Mouse (Mus musculus) midbrain, postnatal 0 days (tissue): ENCODE data around the gene Srrd. TPM values are rescaled to one million over a fixed set of nuclear protein-coding genes. Genes with fewer than 3 reads are reported as not detected.

Experiments used
- ATAC-seq: fragments of 200-750 bp; cut with Nextera tagmentation; 2 replicates; pipeline ENCODE4 v1.8.0; 2017; ENCODE audit warnings: moderate number of reproducible peaks, mild to moderate bottlenecking, moderate TSS enrichment, moderate library complexity; ENCODE audit not compliant: low FRiP score
- DNase-seq: peaks from one replicate; pipeline ENCODE4 v3.0.0-alpha.2; 2015; ENCODE audit warnings: low spot score
- H3K27ac ChIP-seq: fragments of 300-500 bp; sonication (generic); 2 replicates; pipeline ENCODE4 v1.5.1; 2014; ENCODE audit warnings: low read depth, mild to moderate bottlenecking, low read length, mixed read lengths
- H3K27me3 ChIP-seq: fragments of 300-500 bp; sonication (generic); 2 replicates; pipeline ENCODE4 v1.6.1; 2014; ENCODE audit warnings: low read length, control low read depth, mixed read lengths; ENCODE audit not compliant: insufficient read depth
- H3K36me3 ChIP-seq: fragments of 300-500 bp; sonication (generic); 2 replicates; pipeline ENCODE4 v1.6.1; 2014; ENCODE audit warnings: low read length, control low read depth, mixed read lengths; ENCODE audit not compliant: insufficient read depth
- H3K4me1 ChIP-seq: fragments of 300-500 bp; sonication (generic); 2 replicates; pipeline ENCODE4 v1.6.1; 2014; ENCODE audit warnings: mild to moderate bottlenecking, control low read depth, antibody characterized with exemption, low read length, mixed read lengths; ENCODE audit not compliant: insufficient read depth
- H3K4me2 ChIP-seq: fragments of 300-500 bp; sonication (generic); 2 replicates; pipeline ENCODE4 v1.6.1; 2014; ENCODE audit warnings: low read depth, mild to moderate bottlenecking, low read length, mixed read lengths; ENCODE audit not compliant: poor library complexity, severe bottlenecking
- H3K4me3 ChIP-seq: fragments of 300-500 bp; sonication (generic); 2 replicates; pipeline ENCODE4 v1.5.1; 2014; ENCODE audit warnings: low read depth, mild to moderate bottlenecking, low read length, moderate library complexity
- H3K9ac ChIP-seq: fragments of 300-500 bp; sonication (generic); replicated peaks from 2 replicates; pipeline ENCODE4 v1.6.1; 2014; ENCODE audit warnings: mild to moderate bottlenecking, low read length, moderate library complexity, mixed read lengths; ENCODE audit not compliant: poor library complexity, severe bottlenecking
- H3K9me3 ChIP-seq: fragments of 300-500 bp; sonication (generic); 2 replicates; pipeline ENCODE4 v1.6.1; 2016; ENCODE audit warnings: low read length, control low read depth
- CTCF ChIP-seq: IDR thresholded peaks from 2 replicates; pipeline ENCODE4 v1.5.1; 2016; ENCODE audit warnings: antibody characterized with exemption, mild to moderate bottlenecking
- WGBS: fragments of 180-500 bp; shearing (Covaris S2); extraction: QIAGEN DNeasy Blood & Tissue Kit; methylation state at CpG from one replicate; pipeline ENCODE4 v1.1.7; 2014; 5-methylcytosine and 5-hydroxymethylcytosine counted together
- polyA plus RNA-seq: library from polyadenylated mRNA; unstranded; fragments of >200 nt; fragmentation: Nextera tagmentation; extraction: Ambion mirVana; gene quantifications from 2 replicates; pipeline ENCODE4 v1.2.1, GENCODE M21; 2015
- total RNA-seq: library from RNA; depleted of rRNA; stranded (reverse); fragments of >200 nt; gene quantifications from 2 replicates; pipeline ENCODE4 v1.2.3, GENCODE M21; 2014

Srrd gene
- total and polyA plus RNA-seq, 2 experiments from 2014 or later, result 49.0 to 60.5 TPM

DNA sequence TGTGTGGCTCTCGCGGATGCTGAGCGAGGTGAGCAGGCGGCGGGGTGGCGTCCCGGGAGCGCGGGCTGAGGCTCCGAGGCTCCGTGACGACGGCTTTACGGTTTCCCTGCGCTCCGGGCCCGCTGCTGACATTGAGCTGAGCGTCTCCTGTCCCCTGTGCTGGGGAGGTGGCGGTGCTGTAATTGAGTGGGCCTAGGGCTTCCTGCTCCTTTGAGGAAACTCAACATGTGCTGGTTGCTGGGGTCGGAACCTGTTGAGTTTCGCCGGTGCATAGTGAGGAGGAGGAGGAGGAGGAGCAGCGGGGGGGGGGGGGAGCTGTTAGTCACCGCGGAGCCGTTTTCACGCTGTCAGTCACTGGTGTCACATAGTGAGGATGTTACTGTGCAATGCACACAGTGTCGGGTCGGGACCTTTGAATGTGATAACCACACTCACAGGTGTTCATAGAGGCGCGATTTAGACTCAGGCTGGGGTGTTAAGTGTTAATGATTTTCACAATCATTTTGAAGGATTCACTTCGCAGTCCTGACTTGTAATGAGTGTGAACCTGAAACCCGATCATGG lies 16.3 kb downstream of the Srrd start:
- no peak for TF ChIP-seq CTCF
- H3K36me3 ChIP-seq, result peaks cover 30% of the 10 kb centered on the region
- WGBS, result 1% methylated on average over 31 of the region's 33 CpGs
- peak overlapping the region; percentile 73 for H3K4me3 ChIP-seq
- H3K27ac ChIP-seq, result peak overlapping the region; percentile 77
- ATAC-seq, result peak; percentile 60
- no peaks in the 10 kb centered on the region for H3K27me3 ChIP-seq
- H3K4me1 ChIP-seq, result peaks cover 5% of the 10 kb centered on the region; the same call in 1 of the 2 replicates
- DNase-seq, result no peak
- peak overlapping the region; percentile 74 for H3K9ac ChIP-seq
- no peaks in the 10 kb centered on the region for H3K9me3 ChIP-seq
- H3K4me2 ChIP-seq, result peak overlapping the region; percentile 88

DNA sequence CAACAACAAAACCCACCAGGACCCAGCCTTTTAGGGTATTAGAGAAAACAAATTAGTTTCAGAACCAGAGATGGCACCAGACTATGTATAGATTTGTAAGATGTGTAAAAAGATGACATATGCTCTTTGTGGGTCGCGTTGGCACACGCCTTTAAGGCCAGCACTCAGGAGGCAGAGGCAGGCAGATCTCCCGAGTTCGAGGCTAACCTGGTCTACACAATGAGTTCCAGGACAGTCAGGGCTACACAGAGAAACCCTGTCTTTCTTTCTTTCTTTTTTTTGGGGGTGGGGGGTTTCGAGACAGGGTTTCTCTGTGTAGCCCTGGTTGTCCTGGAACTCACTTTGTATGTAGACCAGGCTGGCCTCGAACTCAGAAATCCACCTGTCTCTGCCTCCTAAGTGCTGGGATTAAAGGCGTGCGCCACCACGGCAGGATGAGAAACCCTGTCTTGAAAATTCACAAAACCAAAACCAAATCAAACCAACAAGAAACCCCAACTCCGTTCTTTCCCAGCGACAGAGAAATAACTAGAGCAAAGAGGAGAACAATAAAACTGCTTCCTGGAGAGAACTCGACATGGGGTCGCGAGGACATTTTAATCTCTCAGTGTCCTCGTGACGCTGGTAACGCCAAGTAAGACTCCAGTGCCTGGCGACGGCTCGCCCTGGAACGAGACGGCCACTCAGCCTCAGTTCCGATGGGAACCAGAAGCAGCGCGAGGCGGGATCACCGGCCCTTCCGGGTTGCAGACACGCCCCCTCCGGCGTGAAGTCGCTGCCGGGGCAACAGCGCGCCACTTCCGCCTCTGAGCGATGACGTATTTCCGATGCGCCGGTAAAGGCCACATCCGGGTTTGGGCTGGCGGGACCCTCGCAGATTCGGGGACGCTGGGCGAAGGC lies 17.0 kb downstream of the Srrd start, which contains the start of gene Tfip11:
TSS of gene Tfip11 (plus strand) at position 813 of the 900 bp plus-strand sequence.
- peak within 1 kb of the TSS; percentile 74 for H3K9ac ChIP-seq

DNA sequence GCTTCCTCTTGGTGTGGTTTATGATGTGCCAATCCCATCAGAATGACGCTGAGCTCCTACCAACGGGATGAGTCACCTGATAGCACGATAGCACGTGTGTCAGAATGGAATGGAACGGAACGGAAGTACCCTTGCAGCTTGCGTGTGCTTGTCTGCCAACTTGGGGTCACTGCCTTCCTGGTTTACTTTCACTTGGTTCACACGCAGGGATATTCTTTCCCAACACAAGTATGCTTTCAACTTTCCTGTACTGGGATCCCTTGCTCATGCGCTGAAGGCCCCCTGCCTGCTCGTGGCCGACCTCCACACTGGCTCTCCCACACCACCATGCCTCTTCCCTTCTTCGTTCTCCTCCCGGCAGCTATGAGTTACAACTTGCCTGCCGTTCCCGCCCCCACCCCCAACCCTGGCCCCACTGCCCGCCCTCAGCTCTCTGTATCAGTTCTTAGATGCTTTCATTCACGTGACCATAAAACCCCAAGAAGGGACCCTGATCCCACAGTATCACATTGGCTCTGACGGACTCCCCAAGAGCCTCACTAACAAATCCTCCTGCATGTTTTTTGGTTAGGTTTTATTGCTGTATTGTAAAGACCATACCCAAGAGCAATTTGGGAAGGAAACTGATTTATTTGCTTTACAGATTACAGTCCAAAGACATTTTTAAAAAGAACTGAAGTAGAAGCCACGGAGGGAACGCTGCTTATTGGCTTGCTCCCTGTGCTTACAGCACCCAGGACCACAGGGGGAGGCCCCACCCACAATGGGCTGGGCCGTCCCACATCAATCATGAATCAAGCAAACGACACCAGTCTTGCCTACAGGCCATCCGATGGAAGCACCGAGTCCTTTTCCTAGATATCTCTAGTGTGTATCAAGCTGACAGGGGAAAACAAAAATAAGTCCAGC lies 17.9 kb downstream of the Srrd start:
- Histone ChIP-seq H3K9ac (no peak overlapping the region), H3K27me3 (no peaks in the 10 kb centered on the region), H3K4me3 (peak overlapping the region; percentile 73; the same call in 1 of the 2 replicates), H3K36me3 (peaks cover 13% of the 10 kb centered on the region), H3K27ac (peak overlapping the region; percentile 77; the same call in 1 of the 2 replicates), H3K9me3 (no peaks in the 10 kb centered on the region), H3K4me1 (peaks cover 5% of the 10 kb centered on the region; the same call in 1 of the 2 replicates), H3K4me2 (peak overlapping the region; percentile 88; the same call in 1 of the 2 replicates)
- ATAC-seq, result no peak
- WGBS, result 39% methylated on average over 24 of the region's 24 CpGs
- DNase-seq, result peak; percentile 23
- TF ChIP-seq CTCF, result no peak

More for the DNA sequence above, 17.0 kb downstream of the Srrd start, which contains the start of gene Tfip11:
- TF ChIP-seq CTCF, result peak; percentile 45
- no peaks in the 10 kb centered on the region for H3K9me3 ChIP-seq
- peak within 1 kb of the TSS; percentile 77 for H3K27ac ChIP-seq
- no peaks in the 10 kb centered on the region for H3K27me3 ChIP-seq
- H3K4me2 ChIP-seq, result peak within 1 kb of the TSS; percentile 88
- WGBS, result 7% methylated on average over 48 of the region's 48 CpGs
- ATAC-seq (peak; percentile 93), DNase-seq (peak; percentile 97)
- H3K4me1 ChIP-seq, result peaks cover 5% of the 10 kb centered on the region; the same call in 1 of the 2 replicates
- peak within 1 kb of the TSS; percentile 73 for H3K4me3 ChIP-seq
- peaks cover 22% of the 10 kb centered on the region for H3K36me3 ChIP-seq

DNA sequence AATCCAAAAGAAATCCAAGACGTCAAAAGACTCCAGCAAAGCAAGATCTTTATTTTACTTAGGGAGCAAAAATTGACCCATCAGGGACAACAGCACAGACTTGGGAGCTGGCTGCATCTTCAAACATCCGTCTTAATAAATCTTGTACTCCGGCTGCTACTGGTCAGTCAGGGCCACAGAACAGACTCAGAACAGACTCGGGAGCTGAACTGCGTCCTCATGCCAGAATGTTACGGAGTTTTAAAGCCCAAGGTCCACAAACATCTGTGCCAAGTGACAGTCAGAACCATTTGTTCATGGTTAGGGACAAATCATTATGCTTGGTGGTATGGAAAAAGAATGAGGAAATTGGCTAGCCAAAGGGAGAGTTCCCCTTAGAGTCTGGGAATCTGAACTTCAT lies 19.6 kb downstream of the Srrd start:
- WGBS, result 87% methylated on average over 6 of the region's 6 CpGs
- ATAC-seq, result no peak
- Histone ChIP-seq H3K9ac (no peak overlapping the region), H3K27ac (no peak overlapping the region), H3K36me3 (peaks cover 5% of the 10 kb centered on the region; the same call in 1 of the 2 replicates), H3K4me1 (peaks cover 5% of the 10 kb centered on the region; the same call in 1 of the 2 replicates), H3K4me2 (no peak overlapping the region), H3K9me3 (no peaks in the 10 kb centered on the region), H3K27me3 (no peaks in the 10 kb centered on the region), H3K4me3 (no peak overlapping the region)
- no peak for DNase-seq
- no peak for TF ChIP-seq CTCF

DNA sequence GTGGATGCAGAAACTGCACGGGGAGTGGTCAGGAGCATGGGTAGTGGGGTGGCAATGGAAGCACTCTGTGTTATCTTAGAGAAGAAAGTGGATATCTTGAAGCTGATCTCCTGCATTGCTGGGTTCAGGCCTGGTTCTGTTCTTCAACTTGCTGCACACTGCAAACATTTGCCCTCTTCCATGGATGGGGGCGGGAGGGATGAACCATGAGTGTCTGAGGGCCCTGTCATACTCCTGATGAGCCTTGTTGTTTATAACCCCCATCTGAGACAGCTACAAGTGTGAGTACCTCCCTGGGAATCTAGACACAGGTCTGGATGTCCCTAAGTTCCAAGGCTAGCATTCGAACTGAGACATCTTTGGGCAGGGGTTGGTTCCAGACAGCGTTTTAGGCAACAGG lies 21.5 kb downstream of the Srrd start:
- no peak for DNase-seq
- Histone ChIP-seq H3K4me2 (no peak overlapping the region), H3K27ac (no peak overlapping the region), H3K27me3 (no peaks in the 10 kb centered on the region), H3K9me3 (no peaks in the 10 kb centered on the region), H3K4me1 (no peaks in the 10 kb centered on the region), H3K36me3 (peaks cover under 1% of the 10 kb centered on the region; the same call in 1 of the 2 replicates), H3K9ac (no peak overlapping the region), H3K4me3 (no peak overlapping the region)
- no peak for ATAC-seq
- WGBS, result 72% methylated on average over 4 of the region's 4 CpGs
- TF ChIP-seq CTCF, result no peak
